ENCODE assay signal across 9 mouse cellular contexts in genomic region chr13:67610108-67610507, GRCm38 (mm10). TPM values are rescaled to one million over a fixed set of nuclear protein-coding genes. Genes with fewer than 3 reads are reported as not detected.
DNase-seq lines count a peak whose midpoint lies in the region; ATAC-seq and TF ChIP-seq lines count a peak whose summit lies in the region.
"Had no signal": no experiment of that assay in that cellular context is flagged by ENCODE, and none has a peak within 500 bp of the region (broad histone marks: within the 10 kb centered on the region; RNA-seq: fewer than 3 reads in every experiment).

No protein-coding gene starts in this region.

- no peak for TF ChIP-seq EP300 in stomach, postnatal 0 days (optimal IDR thresholded peaks at IDR 0.05)

- no peaks in the 10 kb centered on the region for H3K36me3 ChIP-seq in hindbrain, postnatal 0 days (ENCODE audit: insufficient read depth, low read length)
- H3K36me3 ChIP-seq in hindbrain, embryonic 12.5 days, result no peaks in the 10 kb centered on the region
- H3K36me3 ChIP-seq in stomach, embryonic 15.5 days, result no peaks in the 10 kb centered on the region
- no peaks in the 10 kb centered on the region for H3K36me3 ChIP-seq in stomach, postnatal 0 days (ENCODE audit: control insufficient read depth, insufficient read depth, low read length)
- H3K36me3 ChIP-seq: limb, embryonic 12.5 days had no signal

- 92% methylated on average over 4 of the region's 4 CpGs for WGBS in hindbrain, postnatal 0 days
- WGBS in hindbrain, embryonic 12.5 days, result 91% methylated on average over 4 of the region's 4 CpGs
- WGBS in stomach, embryonic 15.5 days, result 82% methylated on average over 4 of the region's 4 CpGs
- 74% methylated on average over 4 of the region's 4 CpGs for WGBS in stomach, postnatal 0 days

- no peaks in the 10 kb centered on the region for H3K27me3 ChIP-seq in hindbrain, postnatal 0 days (ENCODE audit: insufficient read depth, low read length)
- H3K27me3 ChIP-seq in hindbrain, embryonic 12.5 days, result no peaks in the 10 kb centered on the region
- H3K27me3 ChIP-seq in stomach, embryonic 15.5 days (replicated peaks), result no peaks in the 10 kb centered on the region
- H3K27me3 ChIP-seq in stomach, postnatal 0 days (ENCODE audit: control insufficient read depth, insufficient read depth, low read length), result no peaks in the 10 kb centered on the region
- H3K27me3 ChIP-seq: limb, embryonic 12.5 days had no signal

- H3K4me3 ChIP-seq in hindbrain, postnatal 0 days (ENCODE audit: low read length), result peak overlapping the region; percentile 72; the same call in 1 of the 2 replicates
- H3K4me3 ChIP-seq in hindbrain, embryonic 12.5 days, result no peak overlapping the region
- H3K4me3 ChIP-seq in stomach, embryonic 15.5 days (replicated peaks), result no peak overlapping the region
- no peak overlapping the region for H3K4me3 ChIP-seq in stomach, postnatal 0 days (ENCODE audit: low read depth, low read length)

- peak overlapping the region; percentile 58; the same call in 1 of the 2 replicates for H3K4me2 ChIP-seq in hindbrain, postnatal 0 days (ENCODE audit: low read depth, low read length)
- H3K4me2 ChIP-seq in hindbrain, embryonic 12.5 days (replicated peaks), result no peak overlapping the region
- H3K4me2 ChIP-seq in stomach, embryonic 15.5 days, result peak overlapping the region; percentile 59; the same call in 1 of the 2 replicates
- H3K4me2 ChIP-seq in stomach, postnatal 0 days (replicated peaks; ENCODE audit: low read depth), result no peak overlapping the region

- no peak overlapping the region for H3K27ac ChIP-seq in hindbrain, postnatal 0 days
- no peak overlapping the region for H3K27ac ChIP-seq in hindbrain, embryonic 12.5 days
- no peak overlapping the region for H3K27ac ChIP-seq in stomach, embryonic 15.5 days
- H3K27ac ChIP-seq in stomach, postnatal 0 days (replicated peaks), result no peak overlapping the region

- no peak for TF ChIP-seq CTCF in hindbrain, postnatal 0 days (IDR thresholded peaks at IDR 0.05; ENCODE audit: low read depth)
- TF ChIP-seq CTCF in stomach, postnatal 0 days (IDR thresholded peaks at IDR 0.05; ENCODE audit: low read depth), result no peak

- H3K9me3 ChIP-seq in hindbrain, postnatal 0 days (ENCODE audit: low read length), result no peaks in the 10 kb centered on the region
- H3K9me3 ChIP-seq in hindbrain, embryonic 12.5 days (replicated peaks), result 0 out of 2 replicates have a peak, but pooled peaks cover 3% of the 10 kb centered on the region
- H3K9me3 ChIP-seq in stomach, embryonic 15.5 days, result no peaks in the 10 kb centered on the region
- no peaks in the 10 kb centered on the region for H3K9me3 ChIP-seq in stomach, postnatal 0 days (ENCODE audit: control insufficient read depth, low read length)

- no peak for DNase-seq in hindbrain, postnatal 0 days (ENCODE audit: low spot score)
- DNase-seq in stomach, postnatal 0 days (ENCODE audit: low spot score), result no peak
- DNase-seq in adrenal gland, postnatal 14 days, result no peak
- DNase-seq in ovary, adult 18-20 months (ENCODE audit: low spot score), result no peak

- H3K4me1 ChIP-seq in hindbrain, postnatal 0 days (ENCODE audit: insufficient read depth, low read length), result no peaks in the 10 kb centered on the region
- H3K4me1 ChIP-seq in hindbrain, embryonic 12.5 days, result peaks cover 3% of the 10 kb centered on the region; the same call in 1 of the 2 replicates
- peaks cover 5% of the 10 kb centered on the region; the same call in 1 of the 2 replicates for H3K4me1 ChIP-seq in stomach, embryonic 15.5 days
- H3K4me1 ChIP-seq in stomach, postnatal 0 days (replicated peaks; ENCODE audit: control insufficient read depth, insufficient read depth), result no peaks in the 10 kb centered on the region

- ATAC-seq in hindbrain, postnatal 0 days, result no peak
- ATAC-seq in hindbrain, embryonic 12.5 days (ENCODE audit: low FRiP score), result no peak
- ATAC-seq in stomach, embryonic 15.5 days (ENCODE audit: insufficient read depth, low FRiP score, low read depth), result no peak
- ATAC-seq in stomach, postnatal 0 days (ENCODE audit: low FRiP score, low TSS enrichment), result no peak
- peak; percentile 9 for ATAC-seq in inflammation-experienced regulatory T-cells, adult 6 months

- H3K9ac ChIP-seq in hindbrain, postnatal 0 days (replicated peaks; ENCODE audit: low read length), result no peak overlapping the region
- no peak overlapping the region for H3K9ac ChIP-seq in hindbrain, embryonic 12.5 days
- H3K9ac ChIP-seq in stomach, embryonic 15.5 days, result no peak overlapping the region
- no peak overlapping the region for H3K9ac ChIP-seq in stomach, postnatal 0 days (ENCODE audit: low read length)

RNA-seq across cellular contexts. Expression of gene Zfp729b, which starts 0.6 kb away (rescaled TPM):
- 4.1 and 5.2 TPM in 2 replicates for total RNA-seq in hindbrain, postnatal 0 days (2014; rRNA removed)
- polyA plus RNA-seq in hindbrain, postnatal 0 days (2015; fragmentation: Nextera tagmentation; extraction: Ambion mirVana), result 3.1 and 3.3 TPM in 2 replicates
- 4.6 and 5.1 TPM in 2 replicates for polyA plus RNA-seq in hindbrain, embryonic 12.5 days (2016; fragmentation: Nextera tagmentation; extraction: Ambion mirVana)
- polyA plus RNA-seq in stomach, embryonic 15.5 days (2015; fragmentation: Nextera tagmentation; extraction: Ambion mirVana), result 3.5 and 4.7 TPM in 2 replicates
- polyA plus RNA-seq in stomach, postnatal 0 days (2015; fragmentation: Nextera tagmentation; extraction: Ambion mirVana), result 1.6 and 1.9 TPM in 2 replicates
- 10 to 100 TPM in 1 of 3 experiments, 1 to 10 TPM in 2; 7.1 to 10.0 (median 9.6) TPM for polyA plus RNA-seq in inflammation-experienced regulatory T-cells, adult 6 months (2017; shearing (Covaris generic))
- total RNA-seq in adrenal gland, postnatal 14 days (2021), result 6.3 and 6.6 TPM in 2 replicates

RNA-seq across cellular contexts. Expression of gene Gm49345, which starts 27.5 kb away (rescaled TPM):
- not detected in 2 replicates for total RNA-seq in hindbrain, postnatal 0 days (2014; rRNA removed)
- polyA plus RNA-seq in hindbrain, postnatal 0 days (2015; fragmentation: Nextera tagmentation; extraction: Ambion mirVana), result 1.7 and 2.0 TPM in 2 replicates
- not detected in 2 replicates for polyA plus RNA-seq in hindbrain, embryonic 12.5 days (2016; fragmentation: Nextera tagmentation; extraction: Ambion mirVana)
- polyA plus RNA-seq in stomach, embryonic 15.5 days (2015; fragmentation: Nextera tagmentation; extraction: Ambion mirVana), result 0.26 TPM in 1 of 2 replicates, not detected in the other
- 0.08 TPM in 1 of 2 replicates, not detected in the other for polyA plus RNA-seq in stomach, postnatal 0 days (2015; fragmentation: Nextera tagmentation; extraction: Ambion mirVana)
- 1 to 10 TPM in 2 of 3 experiments, not detected in 1; 6.0 to 8.1 TPM for polyA plus RNA-seq in inflammation-experienced regulatory T-cells, adult 6 months (2017; shearing (Covaris generic))
- 1.3 and 2.3 TPM in 2 replicates for total RNA-seq in adrenal gland, postnatal 14 days (2021)
- polyA plus RNA-seq: adrenal gland, adult 2 months; limb, embryonic 12.5 days had no signal

RNA-seq across cellular contexts. Expression of gene Zfp729a, which starts 27.5 kb away (rescaled TPM):
- total RNA-seq in hindbrain, postnatal 0 days (2014; rRNA removed), result 3.9 and 4.0 TPM in 2 replicates
- polyA plus RNA-seq in hindbrain, postnatal 0 days (2015; fragmentation: Nextera tagmentation; extraction: Ambion mirVana), result 1.9 and 3.3 TPM in 2 replicates
- polyA plus RNA-seq in hindbrain, embryonic 12.5 days (2016; fragmentation: Nextera tagmentation; extraction: Ambion mirVana), result 2.9 and 3.7 TPM in 2 replicates
- polyA plus RNA-seq in stomach, embryonic 15.5 days (2015; fragmentation: Nextera tagmentation; extraction: Ambion mirVana), result 2.4 and 2.7 TPM in 2 replicates
- polyA plus RNA-seq in stomach, postnatal 0 days (2015; fragmentation: Nextera tagmentation; extraction: Ambion mirVana), result 1.2 and 1.6 TPM in 2 replicates
- 10 to 100 TPM; 10.1 to 12.7 (median 11.7) TPM for polyA plus RNA-seq in inflammation-experienced regulatory T-cells, adult 6 months (2017; shearing (Covaris generic))
- 6.0 and 6.9 TPM in 2 replicates for total RNA-seq in adrenal gland, postnatal 14 days (2021)

RNA-seq across cellular contexts. Expression of gene Zfp748, which starts 56.5 kb away (rescaled TPM):
- total RNA-seq in hindbrain, postnatal 0 days (2014; rRNA removed), result 14.3 and 23.1 TPM in 2 replicates
- 7.6 and 7.8 TPM in 2 replicates for polyA plus RNA-seq in hindbrain, postnatal 0 days (2015; fragmentation: Nextera tagmentation; extraction: Ambion mirVana)
- polyA plus RNA-seq in hindbrain, embryonic 12.5 days (2016; fragmentation: Nextera tagmentation; extraction: Ambion mirVana), result 16.6 and 18.3 TPM in 2 replicates
- polyA plus RNA-seq in stomach, embryonic 15.5 days (2015; fragmentation: Nextera tagmentation; extraction: Ambion mirVana), result 11.8 and 11.9 TPM in 2 replicates
- polyA plus RNA-seq in stomach, postnatal 0 days (2015; fragmentation: Nextera tagmentation; extraction: Ambion mirVana), result 3.8 and 4.1 TPM in 2 replicates
- 10 to 100 TPM; 18.0 to 22.2 (median 18.5) TPM for polyA plus RNA-seq in inflammation-experienced regulatory T-cells, adult 6 months (2017; shearing (Covaris generic))
- 7.6 and 7.8 TPM in 2 replicates for total RNA-seq in adrenal gland, postnatal 14 days (2021)

Comparison
In these comparisons a context has a peak if more than half of its experiments do, and no peak if none do; other contexts are left out.
1. H3K4me2 ChIP-seq: peak in hindbrain, postnatal 0 days (single experiment) and stomach, embryonic 15.5 days (single experiment); none in hindbrain, embryonic 12.5 days (single experiment) and stomach, postnatal 0 days (single experiment).